Mouse (Mus musculus) liver, adult 2 months (tissue): Measurements from ENCODE around the gene Ccnd2. TPM values are rescaled to one million over a fixed set of nuclear protein-coding genes. Genes with fewer than 3 reads are reported as not detected.

Experiments
- DNase-seq: peaks from one replicate; pipeline ENCODE4 v3.0.0-alpha.2; 2011; ENCODE audit warnings: low read depth, low spot score; ENCODE audit errors: extremely low read depth
- H3K27ac ChIP-seq: fragments of 200-500 bp; replicated peaks from 2 replicates; pipeline ENCODE4 v1.5.1; 2012; ENCODE audit warnings: low read depth, mild to moderate bottlenecking, control low read depth, inconsistent platforms, low read length; ENCODE audit not compliant: insufficient read depth
- H3K27me3 ChIP-seq: fragments of 200-500 bp; 2 replicates; pipeline ENCODE4 v1.6.1; 2012; ENCODE audit warnings: mild to moderate bottlenecking, moderate library complexity, low read length, inconsistent platforms; ENCODE audit not compliant: control insufficient read depth, insufficient read depth
- H3K36me3 ChIP-seq: fragments of 200-500 bp; 2 replicates; pipeline ENCODE4 v1.6.1; 2012; ENCODE audit warnings: low read length, inconsistent platforms; ENCODE audit not compliant: control insufficient read depth, insufficient read depth
- H3K4me1 ChIP-seq: fragments of 200-500 bp; 2 replicates; pipeline ENCODE4 v1.6.1; 2011; ENCODE audit warnings: low read length; ENCODE audit not compliant: control insufficient read depth, insufficient read depth
- H3K4me3 ChIP-seq: fragments of 200-500 bp; 2 replicates; pipeline ENCODE4 v1.5.1; 2011; ENCODE audit warnings: low read depth, mild to moderate bottlenecking, control low read depth, low read length, moderate library complexity; ENCODE audit not compliant: insufficient read depth
- H3K79me2 ChIP-seq: fragments of 200-500 bp; 2 replicates; pipeline ENCODE4 v1.6.1; 2012; ENCODE audit warnings: inconsistent platforms, mild to moderate bottlenecking, low read length, moderate library complexity; ENCODE audit not compliant: control insufficient read depth, insufficient read depth
- H3K9ac ChIP-seq: fragments of 200-500 bp; 2 replicates; pipeline ENCODE4 v1.6.1; 2012; ENCODE audit warnings: low read depth, mild to moderate bottlenecking, control low read depth, inconsistent platforms, low read length
- CTCF ChIP-seq: fragments of 200-500 bp; IDR thresholded peaks from 2 replicates; pipeline ENCODE4 v1.5.1; 2011; ENCODE audit warnings: low read depth, low read length, control low read depth
- POLR2A ChIP-seq: fragments of 200-500 bp; IDR thresholded peaks from 2 replicates; pipeline ENCODE4 v1.6.1; 2011; ENCODE audit warnings: low read length, control low read depth; ENCODE audit not compliant: insufficient read depth; ENCODE audit errors: extremely low read depth
- WGBS: fragments of 180-500 bp; shearing (Covaris S2); methylation state at CpG from one replicate; pipeline ENCODE4 v1.1.7; 2018; 5-methylcytosine and 5-hydroxymethylcytosine counted together
- polyA plus RNA-seq: library from polyadenylated mRNA; depleted of rRNA; stranded (reverse); fragments of >200 nt; gene quantifications from 2 replicates; pipeline ENCODE4 v1.2.3, GENCODE M21; 2012
- total RNA-seq: library from RNA; depleted of rRNA; stranded (reverse); fragments of >200 nt; gene quantifications from 2 replicates; pipeline ENCODE4 v1.2.3, GENCODE M21; 2014

Ccnd2 gene
- total and polyA plus RNA-seq, 2 experiments = 5.0 to 5.3 TPM

GRCm38 (mm10) chr6:127104396-127105029 is 47.5 kb downstream of the Ccnd2 start:
- Histone ChIP-seq H3K79me2 (peaks cover 5% of the 10 kb centered on the region; the same call in 1 of the 2 replicates), H3K4me3 (no peak overlapping the region), H3K9ac (no peak overlapping the region), H3K36me3 (peaks cover 15% of the 10 kb centered on the region), H3K27ac (no peak overlapping the region), H3K4me1 (peaks cover 9% of the 10 kb centered on the region; the same call in 1 of the 2 replicates), H3K27me3 (no peaks in the 10 kb centered on the region)
- TF ChIP-seq POLR2A (no peak), CTCF (no peak)
- WGBS = 81% methylated on average over 7 of the region's 7 CpGs
- no peak for DNase-seq

- TF ChIP-seq CTCF (no peak), POLR2A (no peak)
- peaks cover 9% of the 10 kb centered on the region; the same call in 1 of the 2 replicates for H3K4me1 ChIP-seq
- DNase-seq = no peak
Measured at GRCm38 (mm10) chr6:127103506-127104275, 48.3 kb downstream of the Ccnd2 start.

DNA sequence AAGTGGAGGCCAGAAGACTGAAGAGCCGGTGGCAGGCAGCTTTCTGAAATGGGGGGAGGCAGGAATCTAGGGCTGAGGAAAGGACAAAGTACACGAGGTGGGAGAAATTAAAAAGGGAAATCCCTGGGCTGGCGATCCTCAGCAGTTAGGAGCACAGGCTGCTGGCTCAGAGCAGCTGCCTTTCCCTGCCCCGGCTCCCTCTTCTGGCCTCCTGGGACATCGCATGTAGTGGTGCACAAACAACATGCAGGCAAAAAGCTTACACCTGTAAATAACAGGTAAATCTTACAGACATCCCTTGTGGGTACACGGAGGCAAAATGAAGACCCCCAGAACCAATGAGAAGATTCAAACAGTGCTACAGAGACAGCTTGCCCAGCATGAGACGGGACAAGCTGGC is 57.4 kb downstream of the Ccnd2 start:
- no peak for DNase-seq
- TF ChIP-seq CTCF (peak; percentile 56), POLR2A (no peak)

More at GRCm38 (mm10) chr6:127103506-127104275, 48.3 kb downstream of the Ccnd2 start:
- peaks cover 15% of the 10 kb centered on the region for H3K36me3 ChIP-seq
- no peaks in the 10 kb centered on the region for H3K27me3 ChIP-seq
- 93% methylated on average over 6 of the region's 6 CpGs for WGBS
- H3K79me2 ChIP-seq = peaks cover 5% of the 10 kb centered on the region; the same call in 1 of the 2 replicates
- no peak overlapping the region for H3K9ac ChIP-seq
- no peak overlapping the region for H3K4me3 ChIP-seq
- H3K27ac ChIP-seq = no peak overlapping the region

DNA sequence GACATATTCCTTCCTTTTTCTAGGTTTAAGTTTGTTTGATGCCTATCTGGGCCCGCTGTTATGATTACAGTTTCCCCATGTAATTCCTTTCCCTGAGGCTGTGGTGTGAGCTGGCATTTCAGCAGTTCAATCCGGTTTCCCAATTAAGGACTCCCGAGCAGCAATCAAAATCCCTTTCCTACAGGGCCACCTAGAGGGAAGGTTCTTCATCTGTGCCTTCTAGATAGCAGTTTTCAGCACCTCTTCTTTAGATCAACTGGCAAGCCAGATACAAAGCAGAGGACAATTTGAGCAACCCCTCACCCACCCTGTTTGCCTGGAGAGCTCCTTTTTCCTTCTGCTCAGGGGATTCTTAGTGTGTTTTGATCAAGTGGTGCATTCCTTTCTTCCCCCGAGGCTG is 65.3 kb downstream of the Ccnd2 start:
- Histone ChIP-seq H3K27ac (no peak overlapping the region), H3K79me2 (no peaks in the 10 kb centered on the region), H3K27me3 (no peaks in the 10 kb centered on the region; the same call in 1 of the 2 replicates), H3K36me3 (peaks cover 33% of the 10 kb centered on the region), H3K4me3 (no peak overlapping the region), H3K4me1 (no peaks in the 10 kb centered on the region), H3K9ac (no peak overlapping the region)
- 75% methylated on average over 4 of the region's 4 CpGs for WGBS
- DNase-seq = no peak
- TF ChIP-seq CTCF = no peak
- no peak for TF ChIP-seq POLR2A

More for the DNA sequence above, 57.4 kb downstream of the Ccnd2 start:
- Histone ChIP-seq H3K27ac (no peak overlapping the region), H3K79me2 (no peaks in the 10 kb centered on the region), H3K36me3 (peaks cover 23% of the 10 kb centered on the region), H3K4me3 (no peak overlapping the region), H3K9ac (no peak overlapping the region), H3K27me3 (no peaks in the 10 kb centered on the region), H3K4me1 (no peaks in the 10 kb centered on the region)
- WGBS = 75% methylated on average over 7 of the region's 7 CpGs

DNA sequence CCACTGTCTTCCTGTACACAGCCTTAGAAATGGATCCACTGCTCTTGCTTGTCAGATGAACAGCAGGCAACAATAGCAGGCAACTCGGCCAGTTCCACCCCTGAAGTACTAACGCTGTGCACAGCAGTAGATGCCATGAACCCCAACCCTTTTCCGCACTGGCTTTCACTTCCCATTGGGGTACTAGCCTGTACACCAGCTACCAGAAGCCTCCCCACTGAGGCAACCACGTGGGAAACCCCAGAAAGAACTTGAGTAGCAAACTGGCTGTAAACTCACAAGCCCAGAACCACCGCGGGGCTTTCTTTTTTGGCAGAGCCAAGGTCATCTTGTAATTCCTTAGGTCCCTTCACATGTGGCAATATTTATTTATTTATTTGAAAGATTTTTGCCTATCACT is 70.2 kb downstream of the Ccnd2 start:
- Histone ChIP-seq H3K27ac (no peak overlapping the region), H3K27me3 (peaks cover 5% of the 10 kb centered on the region), H3K9ac (no peak overlapping the region), H3K36me3 (no peaks in the 10 kb centered on the region), H3K79me2 (no peaks in the 10 kb centered on the region), H3K4me3 (no peak overlapping the region), H3K4me1 (no peaks in the 10 kb centered on the region)
- TF ChIP-seq POLR2A (no peak), CTCF (no peak)
- 77% methylated on average over 6 of the region's 6 CpGs for whole genome bisulfite sequencing
- no peak for DNase-seq
